Mouse (Mus musculus) testis, postnatal 10 days (tissue): ENCODE measurements around the gene Bdnf.

Experiments
- DNase-seq: peaks from one replicate; pipeline ENCODE4 v3.0.0; 2021; ENCODE audit warnings: low spot score

Bdnf gene

GRCm38 (mm10) chr2:109674532-109674931 lies at the start of gene Bdnf:
Gene Bdnf (plus strand): TSS chr2:109674700.
- no peak for DNase-seq

GRCm38 (mm10) chr2:109626864-109627263 lies 47.6 kb upstream of the Bdnf start:
- DNase-seq, result no peak

- DNase-seq, result no peak
Measured at GRCm38 (mm10) chr2:109673509-109674455, 718 bp upstream of the Bdnf start.

- DNase-seq, result no peak
Measured at GRCm38 (mm10) chr2:109675051-109675450, 551 bp downstream of the Bdnf start.

- peak; percentile 81 for DNase-seq
Measured at GRCm38 (mm10) chr2:109675973-109676617, 1.6 kb downstream of the Bdnf start.

GRCm38 (mm10) chr2:109676618-109676974 lies 2.1 kb downstream of the Bdnf start:
- no peak for DNase-seq

- peak; percentile 44 for DNase-seq
Measured at GRCm38 (mm10) chr2:109677221-109678089, 3.0 kb downstream of the Bdnf start.

DNA sequence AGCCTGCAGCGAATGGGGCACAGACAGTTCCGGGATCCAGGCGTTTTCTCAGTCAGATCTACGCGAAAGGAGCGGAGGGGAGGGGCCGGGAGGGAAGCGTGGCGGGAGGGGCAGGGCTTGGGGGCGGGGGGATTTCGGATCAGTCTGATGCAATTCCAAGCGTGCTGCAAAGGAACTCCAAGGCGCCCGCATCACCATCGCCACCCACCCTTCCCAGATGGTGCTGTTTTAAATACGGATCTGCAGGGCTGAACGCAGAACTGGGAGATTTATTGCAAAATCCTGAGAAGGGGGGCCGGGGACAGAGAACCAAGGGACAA lies 3.5 kb downstream of the Bdnf start:
- DNase-seq, result peak; percentile 52

- DNase-seq, result no peak
Measured at GRCm38 (mm10) chr2:109678454-109678853, 4.0 kb downstream of the Bdnf start.

DNA sequence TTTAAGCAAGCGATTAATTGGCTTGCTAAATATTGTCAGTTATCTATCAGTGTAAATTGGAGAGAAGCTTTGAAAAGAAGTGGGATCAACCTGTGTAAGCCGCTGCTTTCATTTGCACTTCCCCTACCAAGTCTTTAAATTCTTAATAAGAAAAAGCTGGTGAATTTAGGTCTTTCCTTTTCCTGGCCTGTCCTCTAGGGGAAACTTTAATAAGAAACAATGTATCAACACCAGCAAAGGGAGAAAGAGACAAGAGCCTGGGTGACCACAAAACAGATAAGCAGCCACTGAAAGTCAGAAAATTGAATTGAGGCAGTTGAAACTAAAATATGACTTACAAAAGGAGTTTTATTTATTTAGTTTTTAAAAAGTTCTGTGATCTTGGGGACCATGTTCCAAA lies 4.9 kb downstream of the Bdnf start:
- DNase-seq, result no peak

GRCm38 (mm10) chr2:109681071-109681470 lies 6.6 kb downstream of the Bdnf start:
- no peak for DNase-seq

DNA sequence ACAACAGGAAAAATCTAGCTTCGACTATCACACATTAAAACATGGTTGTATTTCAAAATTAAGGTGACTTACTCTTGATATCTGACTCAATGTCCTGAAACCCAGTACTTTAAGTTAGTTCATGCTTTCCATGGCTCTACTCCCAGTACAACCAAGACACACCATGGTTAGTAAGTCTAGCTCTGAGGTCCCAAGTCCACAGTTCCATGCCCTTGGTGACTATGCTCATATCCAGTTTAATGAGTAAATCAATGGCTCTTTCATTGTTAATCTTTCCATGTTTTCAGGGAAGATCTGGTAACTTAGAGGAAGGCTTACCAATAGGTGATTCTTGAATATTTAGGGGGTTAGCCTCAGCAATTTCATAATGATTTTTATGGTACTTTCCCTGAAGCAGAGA lies 14.2 kb downstream of the Bdnf start:
- DNase-seq, result no peak

GRCm38 (mm10) chr2:109692266-109693177 lies 18.0 kb downstream of the Bdnf start:
- no peak for DNase-seq

DNA sequence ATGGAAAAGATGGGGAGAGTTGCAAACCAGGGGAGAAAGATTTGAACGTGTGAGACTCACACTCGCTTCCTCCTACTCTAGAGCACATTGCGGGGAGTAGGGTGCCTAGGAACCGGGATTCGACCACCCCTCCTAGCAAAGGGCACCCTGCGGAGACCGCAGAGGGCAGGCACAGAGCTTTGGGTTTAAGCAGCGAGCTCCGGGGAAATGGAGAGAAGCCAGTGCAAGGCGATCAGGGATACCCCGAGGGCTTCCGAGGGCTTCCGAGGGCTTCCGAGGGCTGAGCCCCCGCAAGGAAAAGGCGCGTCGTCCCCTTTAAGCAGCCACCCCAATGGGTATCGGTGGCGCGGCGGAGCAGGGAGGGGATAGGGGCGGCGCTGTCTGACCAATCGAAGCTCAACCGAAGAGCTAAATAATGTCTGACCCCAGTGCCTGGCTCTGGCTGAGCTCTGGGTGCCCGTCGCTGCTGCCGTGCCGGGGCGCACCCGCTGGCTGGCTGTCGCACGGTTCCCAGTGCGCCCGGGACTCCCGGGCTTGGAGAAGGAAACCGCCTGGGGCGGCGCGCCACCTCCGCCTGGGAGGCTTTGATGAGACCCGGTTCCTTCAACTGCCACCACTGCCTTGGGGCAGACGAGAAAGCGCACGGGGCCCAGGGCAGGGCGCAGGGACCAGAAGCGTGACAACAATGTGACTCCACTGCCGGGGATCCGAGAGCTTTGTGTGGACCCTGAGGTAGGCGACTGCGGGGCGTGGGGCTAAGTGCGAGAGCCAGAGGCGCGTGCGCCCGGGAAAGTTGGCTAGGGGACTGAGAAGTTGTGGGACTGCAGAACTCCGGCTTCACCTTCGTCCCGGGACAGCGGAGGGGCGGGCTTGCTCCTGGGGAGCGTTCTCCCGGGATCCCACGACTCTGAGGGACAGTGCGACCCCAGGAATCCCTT lies 18.9 kb downstream of the Bdnf start:
- peak; percentile 47 for DNase-seq

DNA sequence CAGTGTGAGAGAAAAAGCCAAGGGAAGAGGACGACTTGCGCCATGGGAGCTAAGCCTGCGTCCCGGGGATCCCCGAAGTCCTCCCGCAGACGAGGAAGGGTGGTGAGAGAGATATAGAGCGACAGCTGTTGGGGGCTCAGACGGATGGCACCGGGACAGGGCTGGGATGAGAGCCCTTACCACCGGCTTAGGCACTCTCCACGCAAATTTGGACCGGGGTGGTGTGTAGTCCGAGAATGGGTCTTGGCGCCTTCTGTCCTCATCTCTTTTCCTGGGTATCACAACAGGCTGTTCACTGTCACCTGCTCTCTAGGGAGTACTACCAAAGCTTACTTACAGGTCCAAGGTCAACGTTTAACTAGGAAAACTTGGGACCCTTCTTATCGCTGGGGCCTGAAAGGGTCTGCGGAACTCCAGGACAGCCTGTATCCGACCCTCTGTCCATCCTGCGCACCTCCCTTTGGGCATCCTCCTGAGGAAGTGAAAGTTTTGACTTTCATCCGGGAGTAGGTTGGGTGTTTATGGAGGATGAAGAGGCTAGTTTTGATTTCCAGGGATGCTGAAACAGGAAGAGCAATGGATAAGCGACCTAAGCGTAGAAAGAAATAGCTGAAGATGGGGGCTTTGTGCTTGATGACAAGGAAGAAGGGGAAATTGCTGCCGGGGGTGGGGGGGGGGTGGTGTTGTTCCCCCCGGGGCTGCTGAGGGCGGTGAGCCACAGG lies 19.8 kb downstream of the Bdnf start:
- no peak for DNase-seq

GRCm38 (mm10) chr2:109694838-109695225 lies 20.3 kb downstream of the Bdnf start:
- DNase-seq, result peak; percentile 85

GRCm38 (mm10) chr2:109697151-109697550 lies 22.7 kb downstream of the Bdnf start:
- DNase-seq, result no peak

DNA sequence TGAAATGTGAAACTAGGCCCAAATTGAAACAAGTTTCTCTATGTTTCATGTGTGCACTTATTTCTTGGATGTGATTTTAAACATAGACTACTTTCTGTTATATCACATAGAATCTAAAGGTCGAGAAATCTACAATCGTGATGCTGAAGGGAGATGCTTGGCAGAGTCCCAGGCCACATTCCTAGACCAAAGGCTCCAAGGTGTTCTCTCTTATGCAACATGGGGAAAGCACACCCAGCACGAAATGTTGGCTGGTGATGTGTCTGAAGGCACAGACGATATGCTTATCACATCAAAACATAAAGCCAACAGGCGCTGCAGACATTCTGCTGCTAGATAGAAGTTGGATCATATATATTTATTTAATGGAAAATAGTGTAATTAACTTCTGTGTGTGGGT lies 25.8 kb downstream of the Bdnf start:
- DNase-seq, result no peak

DNA sequence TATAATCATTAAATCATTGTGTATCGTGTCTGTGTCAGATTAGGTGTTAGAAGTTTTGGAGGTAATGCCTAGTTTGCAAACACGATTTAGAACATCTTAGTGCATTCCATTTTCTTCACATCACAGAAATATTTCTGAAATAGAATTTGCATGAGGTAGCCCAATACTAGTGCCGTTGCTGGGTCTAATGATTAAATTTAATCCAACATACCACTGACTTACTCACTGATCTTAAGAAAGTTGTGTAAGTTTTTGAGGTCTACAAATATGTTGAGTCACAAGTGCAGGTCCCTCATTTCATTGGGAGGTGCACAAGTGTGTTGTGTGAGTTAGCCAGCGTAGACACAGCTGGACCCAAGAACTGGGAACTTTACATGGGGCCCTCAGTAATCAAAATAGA lies 29.1 kb downstream of the Bdnf start:
- DNase-seq, result no peak

DNA sequence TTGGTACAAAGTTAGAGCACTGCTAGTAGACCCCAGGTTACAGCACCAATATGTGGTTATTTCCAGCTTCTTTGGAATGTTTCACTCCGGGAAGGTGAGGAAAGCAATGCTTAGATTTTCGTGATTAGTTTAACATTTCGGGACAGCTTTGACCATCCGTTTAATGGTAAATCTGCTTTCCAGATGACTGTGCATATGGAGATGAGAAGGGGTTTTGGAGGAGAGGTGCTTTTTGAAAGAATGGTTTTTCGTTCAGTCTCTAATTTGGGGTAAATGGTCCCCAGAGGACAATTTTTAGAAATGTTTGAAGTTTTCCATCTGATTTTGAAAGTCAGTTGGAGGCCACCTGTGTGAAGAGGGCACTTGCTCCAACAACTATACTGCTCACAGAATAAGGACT lies 29.6 kb downstream of the Bdnf start:
- no peak for DNase-seq
